Mouse (Mus musculus): ENCODE results near the gene Prkar1b.

DNA sequence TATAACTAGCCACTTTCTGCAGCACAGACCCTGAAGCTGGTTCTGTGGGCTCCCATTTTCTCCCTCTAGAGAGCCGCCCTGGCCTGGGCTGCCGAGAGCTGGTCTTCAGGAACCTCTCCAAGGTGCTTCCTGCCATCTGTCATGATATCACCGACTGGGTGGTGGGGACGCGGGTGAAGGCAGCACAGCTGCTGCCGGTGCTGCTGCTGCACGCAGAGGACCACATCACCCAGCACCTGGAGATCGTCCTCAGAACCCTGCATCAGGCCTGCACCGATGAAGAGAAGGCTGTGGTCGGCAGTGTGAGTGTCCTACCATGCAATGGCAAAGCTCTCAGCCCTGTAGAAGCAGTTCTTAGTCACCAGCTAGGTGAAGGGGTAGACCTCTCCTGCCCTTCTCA lies 11.8 kb upstream of the Prkar1b start:
- TF ChIP-seq CTCF (IDR thresholded peaks at IDR 0.05; ENCODE audit: extremely low read depth, insufficient read length, insufficient replicate concordance, low read depth, low read length) (no peak), POLR2A (IDR thresholded peaks at IDR 0.05; ENCODE audit: low read depth, low read length) (no peak)

All from small intestine, adult 2 months (tissue).